Mouse (Mus musculus) gastrocnemius, adult 18-20 months (tissue): ENCODE measurements around the gene Pcdh15. TPM values are rescaled to one million over a fixed set of nuclear protein-coding genes. Genes with fewer than 3 reads are reported as not detected.
A peak's percentile ranks its signal among the peaks of the same experiment; 100 is the strongest.

Experiments
- DNase-seq: peaks from one replicate; pipeline ENCODE4 v3.0.0; 2021; ENCODE audit warnings: low spot score
- long read RNA-seq, 2 experiments: library from polyadenylated mRNA; stranded (forward); transcript quantifications; one replicate each; pipeline ENCODE4 v2.0.0; 2021
- total RNA-seq, 2 experiments: library from RNA; stranded (reverse); gene quantifications; 2 replicates each; pipeline ENCODE4 v1.2.3; 2021

Gene Pcdh15
- under 1 TPM; 0.19 to 0.23 TPM for total RNA-seq
- long read RNA-seq, experiment 1 = 0 reads
- long read RNA-seq, experiment 2 = 0 reads

DNA sequence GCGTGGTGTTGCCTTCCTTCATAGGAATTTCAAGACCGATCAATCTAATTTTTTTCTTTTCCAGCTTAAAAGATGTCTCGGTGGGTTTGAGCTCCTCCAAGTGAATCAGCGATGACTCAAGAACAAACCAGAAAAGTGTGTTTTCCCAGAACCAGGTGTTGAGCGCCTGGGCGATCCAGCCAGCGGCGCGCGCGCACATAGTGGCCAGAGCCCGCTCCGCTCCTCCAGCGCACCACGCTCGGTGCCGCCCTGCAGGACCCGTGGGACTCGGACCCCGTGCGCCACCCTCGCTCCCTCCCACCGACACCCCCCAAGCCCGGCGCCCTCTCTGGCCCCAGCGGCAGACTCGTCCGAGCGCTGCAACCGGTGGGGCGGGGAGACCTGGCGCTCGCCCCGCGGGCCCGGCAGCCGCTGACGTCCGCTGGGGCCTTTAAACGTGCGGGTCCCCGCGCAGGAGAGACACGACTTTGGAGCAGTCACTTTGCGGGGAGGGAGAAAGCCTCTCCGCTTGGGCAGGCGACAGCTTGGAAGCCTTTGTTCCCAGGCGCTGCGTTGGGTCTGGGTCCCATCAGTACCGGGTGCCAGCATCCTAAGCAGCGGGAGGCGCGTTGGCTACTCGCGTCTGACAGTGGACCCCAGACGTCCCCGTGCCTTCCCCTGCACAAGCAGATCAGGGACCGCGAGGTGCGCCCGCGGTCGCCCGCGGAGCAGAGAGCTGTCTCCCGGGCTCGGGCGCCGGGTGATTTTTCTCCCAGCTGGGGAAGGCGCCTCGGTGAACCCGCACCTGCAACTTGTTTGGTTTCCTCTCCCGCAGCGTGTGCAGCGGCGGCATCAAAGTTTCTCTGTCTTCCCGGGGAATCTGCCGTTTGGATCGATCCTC is at the start of gene Pcdh15:
Gene Pcdh15, plus strand, starts transcription at position 377 of the 880 bp plus-strand sequence.
- no peak for DNase-seq

DNA sequence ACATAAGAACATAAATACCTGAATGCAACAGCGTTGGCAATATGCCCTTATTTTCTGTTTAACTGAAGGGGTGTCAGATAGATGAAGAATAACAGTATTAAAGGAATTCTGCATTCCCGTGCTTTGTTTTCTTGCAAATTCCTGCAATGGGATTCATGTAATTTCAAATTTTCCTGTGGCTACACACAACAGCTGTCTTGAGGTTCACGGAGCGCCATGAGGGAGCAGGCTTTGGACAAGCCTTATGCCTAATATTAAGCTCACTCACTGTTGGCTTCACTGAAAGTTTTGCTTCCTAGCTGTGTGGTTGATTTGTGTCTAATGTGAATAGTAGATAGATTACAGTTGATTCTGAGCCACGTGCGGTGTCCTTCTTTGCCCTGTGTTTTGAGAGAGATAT is 47.1 kb upstream of the Pcdh15 start:
- DNase-seq = no peak

DNA sequence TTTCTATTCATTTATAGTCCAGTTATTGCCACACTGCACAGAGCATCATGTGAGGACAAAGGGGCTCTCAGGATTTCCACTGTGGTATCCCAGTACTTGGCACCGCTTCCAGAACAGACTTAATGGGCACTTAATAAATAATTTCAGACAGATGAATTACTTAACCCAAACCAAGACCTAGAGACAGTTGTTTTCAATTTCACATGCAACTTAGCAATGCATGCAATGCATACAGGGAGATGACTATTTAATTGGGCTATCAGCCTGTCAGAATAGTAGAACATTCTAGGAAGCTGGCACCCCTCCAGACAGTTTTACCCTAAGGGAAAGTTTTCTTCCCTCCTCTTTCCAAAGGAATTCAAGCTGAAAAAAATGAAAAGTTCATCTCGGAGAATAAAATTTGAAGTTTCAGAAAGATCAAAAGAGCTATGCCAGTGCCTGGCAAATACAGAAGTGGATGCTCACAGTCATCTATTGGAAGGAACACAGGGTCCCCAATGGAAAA is 39.4 kb upstream of the Pcdh15 start:
- no peak for DNase-seq

DNA sequence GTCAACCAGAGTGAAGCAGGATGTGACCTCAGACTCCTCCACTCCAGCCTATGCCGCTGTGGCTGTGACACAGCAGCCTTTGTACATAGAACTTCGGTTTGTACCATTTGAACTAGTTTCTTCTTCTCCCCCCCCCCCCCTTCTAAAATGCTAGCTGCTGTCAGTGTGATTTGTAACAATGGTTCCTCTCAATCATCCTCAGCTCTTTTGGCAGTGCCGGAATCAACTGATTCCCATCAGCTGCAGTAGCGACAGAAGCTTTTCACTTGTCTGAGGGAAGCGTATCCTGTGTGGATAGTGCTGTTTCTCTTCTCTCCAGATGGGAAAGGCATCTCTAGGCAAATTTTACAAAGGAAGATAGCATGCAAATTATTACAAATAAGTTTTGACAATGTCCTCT is 12.4 kb upstream of the Pcdh15 start:
- DNase-seq = no peak

DNA sequence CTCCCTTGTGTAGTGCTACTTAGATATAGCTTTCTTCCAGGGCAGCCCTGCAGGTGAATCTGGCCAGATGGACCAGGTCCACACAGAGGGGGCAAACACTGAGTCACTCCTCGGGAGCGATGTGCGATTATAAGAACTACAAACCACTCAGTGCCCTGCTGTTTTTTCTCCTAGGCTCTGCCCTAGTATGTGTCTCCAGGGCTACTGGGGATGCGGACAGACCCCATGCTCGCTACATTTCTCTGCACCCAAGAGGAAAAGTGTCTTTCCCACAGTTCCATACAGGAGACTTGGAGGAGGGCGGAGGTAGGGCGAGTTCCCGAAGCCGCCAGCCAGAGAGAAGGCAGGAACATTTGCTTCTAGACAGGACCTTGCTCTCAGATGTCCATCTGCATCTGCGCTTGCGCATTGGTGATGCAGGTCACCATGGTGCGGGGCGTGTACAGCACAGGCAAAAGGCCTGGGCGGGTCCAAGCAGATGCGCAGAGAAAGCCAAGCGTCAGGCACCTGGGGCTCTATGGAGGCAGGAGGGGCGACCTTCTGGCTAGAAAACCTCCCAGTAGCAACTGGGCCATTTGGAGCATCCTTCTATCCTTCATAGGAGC is 2.5 kb upstream of the Pcdh15 start:
- no peak for DNase-seq

GRCm38 (mm10) chr10:73097176-73097575 is 2.0 kb upstream of the Pcdh15 start:
- no peak for DNase-seq

DNA sequence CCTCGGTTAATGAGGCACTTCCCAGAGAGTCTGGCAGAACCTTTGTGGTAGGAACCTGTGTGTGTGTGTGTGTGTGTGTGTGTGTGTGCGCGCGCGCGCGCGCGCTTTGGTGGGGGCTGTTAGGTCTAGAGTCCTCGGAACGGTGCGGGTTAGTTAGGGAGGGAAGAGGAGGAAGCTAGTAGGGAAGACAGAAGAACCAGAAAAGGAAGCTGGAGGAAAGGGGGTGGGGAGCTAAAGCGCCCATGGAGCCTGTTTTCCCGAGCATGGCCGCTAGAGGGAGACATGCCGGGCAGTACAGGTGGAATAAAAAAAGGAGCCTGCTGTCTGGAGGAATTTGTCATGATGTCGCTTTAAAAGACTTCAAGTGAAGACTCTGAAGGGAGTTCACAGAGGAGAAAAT is 1.2 kb upstream of the Pcdh15 start:
- DNase-seq = no peak

- no peak for DNase-seq
Observed at GRCm38 (mm10) chr10:73099846-73100241, 702 bp downstream of the Pcdh15 start.

DNA sequence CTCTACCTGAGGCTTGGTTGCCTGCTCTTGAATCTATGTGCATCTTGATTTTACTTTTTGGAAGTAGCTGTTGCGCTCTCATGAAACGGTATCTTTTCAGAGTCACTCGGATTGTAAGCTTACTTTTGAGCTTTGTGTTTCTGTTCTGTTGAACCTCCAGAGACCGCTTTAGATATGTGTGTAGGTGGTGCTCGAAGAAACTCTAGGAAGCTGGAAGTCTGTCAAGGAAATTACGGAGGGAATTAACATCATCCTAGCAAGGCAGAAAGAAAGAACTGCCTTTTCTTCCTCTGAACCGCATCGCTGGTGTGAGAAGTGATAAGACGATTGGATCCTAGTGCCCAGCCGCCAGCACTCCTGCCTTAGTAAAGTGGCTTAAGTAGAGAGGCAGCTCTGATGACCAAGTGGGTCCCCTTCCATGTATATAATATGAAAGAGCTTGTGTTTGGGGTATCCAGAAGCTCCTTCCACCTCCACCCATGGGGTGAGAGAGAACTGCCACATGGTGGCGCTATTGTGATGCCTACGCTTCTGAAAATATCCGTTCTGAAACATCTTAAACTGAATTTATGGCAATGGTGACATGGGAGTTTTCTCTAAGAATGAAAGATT is 4.3 kb downstream of the Pcdh15 start:
- DNase-seq = no peak

DNA sequence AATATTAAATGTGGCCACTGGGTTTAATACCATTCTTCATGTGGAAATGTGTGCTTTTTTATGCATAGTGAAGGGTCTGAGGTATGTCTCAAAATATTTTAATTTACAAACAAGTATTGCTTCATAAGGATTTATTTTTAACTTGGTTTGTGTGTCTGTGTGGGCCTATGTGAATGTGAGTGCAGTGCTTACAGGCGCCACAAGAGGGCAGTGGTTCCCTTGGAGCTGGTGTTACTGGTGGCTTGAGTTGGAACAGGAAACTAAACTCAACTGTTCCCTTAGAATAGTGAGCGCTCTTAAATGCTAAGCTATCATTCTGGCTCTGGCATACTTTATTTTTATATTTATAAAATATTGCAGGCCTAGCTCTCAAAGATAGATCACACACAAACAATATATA is 6.8 kb downstream of the Pcdh15 start:
- DNase-seq = no peak

GRCm38 (mm10) chr10:73137985-73138384 is 38.8 kb downstream of the Pcdh15 start:
- DNase-seq = no peak

DNA sequence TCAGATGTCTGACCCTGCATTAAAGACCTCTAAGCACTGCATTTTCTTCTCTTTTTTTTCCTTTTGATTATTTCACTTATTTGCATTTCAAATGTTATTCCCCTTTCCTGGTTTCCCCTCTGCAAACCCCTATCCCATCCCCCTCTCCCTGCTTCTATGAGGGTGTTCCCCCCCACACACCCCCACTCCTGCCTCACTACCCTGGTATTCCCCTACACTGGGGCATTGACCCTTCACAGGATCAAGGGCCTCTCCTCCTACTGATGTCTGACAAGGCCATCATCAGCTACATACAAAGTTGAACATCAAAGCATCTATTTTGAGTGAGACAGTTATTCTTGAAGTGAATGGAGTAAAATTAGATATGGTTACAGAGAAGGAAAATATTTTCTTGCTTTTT is 48.4 kb downstream of the Pcdh15 start:
- no peak for DNase-seq

- DNase-seq = no peak
Observed at GRCm38 (mm10) chr10:73147978-73148377, 48.8 kb downstream of the Pcdh15 start.

- no peak for DNase-seq
Observed at GRCm38 (mm10) chr10:73154544-73154943, 55.4 kb downstream of the Pcdh15 start.

DNA sequence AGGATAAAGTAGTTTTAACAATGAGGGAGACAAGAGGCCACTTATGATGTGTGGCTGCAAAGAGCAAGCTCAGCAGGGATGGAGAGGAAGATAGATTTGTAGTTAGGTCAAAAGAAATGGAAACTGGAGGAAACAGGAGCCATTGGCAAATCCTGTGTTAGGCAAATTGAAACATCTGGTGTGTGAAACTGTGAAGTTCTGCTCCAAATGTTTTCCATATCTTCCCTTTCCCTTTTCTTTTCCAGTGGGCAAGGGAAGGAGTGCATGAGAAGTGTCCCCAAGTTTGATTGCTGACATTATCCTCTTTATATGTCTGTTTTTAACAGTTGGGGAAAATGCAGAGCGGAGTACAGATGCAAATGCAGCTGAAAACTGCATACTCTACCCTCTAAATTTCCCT is 62.6 kb downstream of the Pcdh15 start:
- DNase-seq = no peak

DNA sequence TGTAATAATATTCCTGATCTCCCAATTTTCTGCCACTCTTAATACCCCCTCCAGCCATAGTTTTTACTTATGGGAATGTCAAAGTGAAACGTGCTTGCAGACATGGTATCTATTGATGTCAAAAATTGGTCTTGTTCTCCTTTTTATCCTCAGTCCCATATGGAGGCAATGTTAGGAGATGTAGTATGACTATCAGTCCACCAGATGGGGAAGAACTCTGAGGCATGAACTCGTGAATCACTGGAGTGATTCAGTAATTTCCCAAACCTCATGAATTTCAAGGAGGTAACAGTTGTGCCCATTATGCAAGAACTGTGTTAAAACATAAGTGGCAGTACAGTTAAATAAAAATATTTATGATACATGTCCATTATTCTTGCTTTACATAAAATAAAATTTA is 116.9 kb downstream of the Pcdh15 start:
- DNase-seq = no peak

DNA sequence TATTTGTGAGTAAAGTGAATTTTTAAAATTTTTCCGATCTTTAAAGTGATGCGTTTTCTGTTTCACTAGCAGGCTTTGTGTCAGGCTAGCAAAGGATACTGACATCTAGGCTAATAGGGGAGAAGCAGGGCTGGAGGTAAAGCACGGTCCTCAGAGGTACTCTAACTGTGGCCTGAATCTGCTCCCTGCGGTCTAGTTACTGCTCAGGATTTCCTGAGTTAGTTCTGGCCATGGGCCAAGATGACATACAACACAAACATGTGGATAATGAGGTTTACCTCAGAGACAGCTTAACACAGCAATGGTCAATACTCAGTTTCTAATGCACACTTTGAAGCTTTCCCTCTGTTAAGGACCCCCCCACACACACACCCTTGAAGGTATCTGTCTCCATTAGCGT is 143.2 kb downstream of the Pcdh15 start:
- DNase-seq = no peak

GRCm38 (mm10) chr10:73280438-73280837 is 181.3 kb downstream of the Pcdh15 start:
- DNase-seq = no peak

- DNase-seq = peak; percentile 2
Observed at GRCm38 (mm10) chr10:73296456-73296855, 197.3 kb downstream of the Pcdh15 start.

- no peak for DNase-seq
Observed at GRCm38 (mm10) chr10:73301951-73302350, 202.8 kb downstream of the Pcdh15 start.

- no peak for DNase-seq
Observed at GRCm38 (mm10) chr10:73306677-73307076, 207.5 kb downstream of the Pcdh15 start.

- no peak for DNase-seq
Observed at GRCm38 (mm10) chr10:73326861-73327260, 227.7 kb downstream of the Pcdh15 start.
